Mouse (Mus musculus) brain, embryonic 18.5 days (tissue): ENCODE data around the gene Cyth2.
A peak's percentile ranks its signal among the peaks of the same experiment; 100 is the strongest.

Source experiments
- DNase-seq: peaks from one replicate; pipeline ENCODE4 v3.0.0-alpha.2; 2012; ENCODE audit warnings: low read depth, low spot score

Gene Cyth2

DNA sequence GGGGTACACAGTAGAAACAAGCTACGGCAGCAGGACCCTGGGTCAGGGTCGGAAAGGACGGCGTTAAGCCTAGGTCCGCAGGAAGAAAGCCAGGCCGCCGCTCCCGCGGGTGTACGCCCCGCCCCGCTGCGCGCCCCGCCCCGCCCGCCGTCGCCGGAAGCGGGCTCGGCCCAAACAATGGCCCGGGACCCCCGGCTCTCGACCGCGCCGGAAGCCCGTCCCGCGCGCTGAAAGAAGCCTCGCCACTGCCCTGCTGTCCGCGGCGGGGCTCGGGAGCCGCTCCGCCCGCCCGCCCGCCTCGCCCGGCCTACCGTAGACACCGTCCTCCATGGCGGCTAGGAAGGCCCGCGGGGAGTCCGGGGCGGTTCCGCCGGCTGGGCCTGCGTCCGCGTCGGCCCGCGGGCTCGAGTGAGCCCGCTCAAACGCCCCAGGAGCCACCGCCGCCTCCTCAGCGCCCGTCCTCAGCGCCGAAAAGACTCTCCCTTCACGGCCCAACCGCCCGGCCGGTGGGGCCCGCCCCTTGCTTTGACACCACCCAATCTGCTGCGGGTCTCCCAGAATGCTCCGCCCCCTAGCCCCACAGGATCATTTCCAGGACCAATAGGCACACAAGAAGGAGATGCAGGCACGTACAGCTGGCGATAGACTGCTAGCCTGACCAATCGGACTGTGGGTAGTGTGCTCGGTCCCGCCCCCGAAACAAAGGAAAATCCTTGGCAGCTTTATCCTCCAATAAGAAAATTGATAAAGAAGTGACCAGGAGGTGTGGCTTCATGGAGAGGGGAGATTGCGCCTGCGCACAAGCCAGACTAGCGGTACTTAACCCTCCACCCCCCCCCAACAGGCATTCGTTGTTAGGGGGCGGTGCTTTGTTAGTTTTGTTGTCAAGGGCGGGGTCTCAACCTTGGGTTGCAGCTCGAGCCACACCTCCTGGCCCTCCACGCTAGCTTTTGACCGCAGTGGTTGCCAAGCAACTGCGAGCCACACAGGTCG is at the start of gene Cyth2:
Gene Cyth2, minus strand, starts transcription at position 795 of the 993 bp plus-strand sequence.
- peak; percentile 100 for DNase-seq

DNA sequence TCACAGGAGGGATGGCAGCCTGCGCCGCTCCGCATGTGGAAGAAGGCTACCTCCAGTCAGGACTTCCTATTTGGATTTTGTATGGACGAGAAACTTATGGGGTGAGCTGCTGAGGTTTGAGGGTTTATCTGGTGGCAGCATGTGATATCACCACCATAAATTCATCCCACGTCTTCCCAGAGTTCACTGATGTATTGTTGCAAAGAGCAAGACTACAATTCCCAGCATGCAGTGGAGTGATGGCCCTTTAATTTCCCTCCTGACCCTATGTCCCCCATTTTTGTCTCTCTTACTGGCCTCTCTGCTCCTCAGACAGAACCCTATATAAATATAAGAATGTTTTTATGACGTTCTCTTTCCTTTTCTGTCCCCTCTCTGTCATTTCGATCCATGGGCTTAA is 48.4 kb upstream of the Cyth2 start:
- DNase-seq, result no peak

DNA sequence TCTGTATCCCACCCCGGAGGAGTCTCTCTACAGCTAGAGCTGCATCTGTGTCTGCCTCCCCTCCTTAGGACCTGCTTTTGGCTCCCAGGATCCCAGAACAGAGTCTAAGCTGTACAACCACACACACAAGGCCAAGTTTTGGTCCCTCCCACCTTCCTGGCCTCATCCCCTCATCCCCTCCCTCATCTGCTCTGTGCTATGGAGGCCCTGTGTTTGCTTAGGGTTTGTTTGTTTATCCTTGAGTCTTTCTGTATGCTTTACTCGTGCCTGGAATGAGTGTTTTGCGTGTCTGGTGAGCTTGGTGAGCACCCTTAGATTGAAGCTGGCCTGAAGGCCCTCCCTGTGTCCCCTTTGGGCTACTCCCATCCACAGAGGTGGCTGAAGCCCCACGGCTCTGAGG is 44.6 kb upstream of the Cyth2 start:
- no peak for DNase-seq

DNA sequence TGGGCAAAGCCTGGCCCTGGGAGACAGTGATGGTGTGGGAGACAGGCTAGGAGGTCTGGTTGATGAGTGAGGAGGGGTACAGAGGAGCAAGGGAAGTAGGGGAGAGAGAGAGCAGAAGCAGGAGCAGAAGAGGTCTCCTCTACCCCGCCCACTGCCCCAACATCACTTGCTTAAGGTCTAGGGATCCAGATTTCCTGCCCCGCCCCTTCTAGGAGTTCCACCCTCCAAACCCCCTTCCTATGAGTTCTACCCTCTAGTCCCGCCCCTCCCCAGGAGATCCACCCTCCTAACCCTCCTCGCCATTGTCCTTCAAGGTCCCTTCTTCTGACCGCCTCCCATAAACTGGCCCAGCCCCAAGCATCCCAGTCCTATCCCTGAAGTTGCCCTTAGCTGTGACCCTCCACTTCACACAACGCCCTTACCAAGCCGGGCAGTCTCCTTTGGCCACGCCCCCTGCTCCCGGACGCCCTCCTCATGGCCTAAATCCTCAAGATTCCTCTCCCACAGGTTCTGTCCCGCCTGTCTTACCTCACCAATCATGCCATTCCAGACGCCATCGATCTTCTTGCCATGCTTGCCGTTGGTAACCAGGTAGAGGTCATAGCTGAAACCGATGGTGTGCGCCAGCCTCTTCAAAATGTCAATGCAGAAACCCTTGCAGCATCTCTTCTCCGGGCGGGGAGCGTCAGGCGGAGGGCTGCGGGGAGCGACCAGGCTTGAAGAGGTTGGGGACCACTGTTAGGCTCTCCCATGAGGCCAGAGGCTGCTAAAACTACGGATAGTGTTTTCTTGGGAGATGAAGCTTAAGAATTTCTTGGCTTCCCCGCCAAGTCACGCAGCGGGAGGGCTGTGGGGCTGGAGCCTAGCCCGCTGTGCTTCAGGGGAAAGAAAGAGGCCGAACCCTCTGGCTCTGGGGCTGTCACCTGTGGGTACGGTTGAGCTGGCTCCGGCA is 42.8 kb upstream of the Cyth2 start:
- DNase-seq, result no peak

DNA sequence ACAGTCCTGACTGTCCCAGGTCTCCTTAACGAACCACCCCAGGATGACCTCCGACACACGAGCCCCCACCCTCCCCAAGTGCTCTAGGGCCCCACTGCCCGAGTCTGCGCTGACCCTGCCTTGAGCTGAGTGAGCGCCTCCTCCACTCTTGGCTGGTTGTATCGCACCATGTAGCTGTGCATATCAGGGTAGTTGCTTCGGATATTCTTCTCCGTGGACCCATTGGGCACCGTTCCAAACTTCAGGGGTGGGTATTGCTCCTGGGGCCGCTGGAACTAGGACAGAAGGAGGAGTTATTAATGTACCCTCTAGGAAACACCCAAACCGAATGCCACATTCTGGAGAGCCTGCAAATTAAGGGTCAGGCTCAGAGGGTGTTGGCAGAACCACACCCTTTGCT is 38.7 kb upstream of the Cyth2 start:
- no peak for DNase-seq

DNA sequence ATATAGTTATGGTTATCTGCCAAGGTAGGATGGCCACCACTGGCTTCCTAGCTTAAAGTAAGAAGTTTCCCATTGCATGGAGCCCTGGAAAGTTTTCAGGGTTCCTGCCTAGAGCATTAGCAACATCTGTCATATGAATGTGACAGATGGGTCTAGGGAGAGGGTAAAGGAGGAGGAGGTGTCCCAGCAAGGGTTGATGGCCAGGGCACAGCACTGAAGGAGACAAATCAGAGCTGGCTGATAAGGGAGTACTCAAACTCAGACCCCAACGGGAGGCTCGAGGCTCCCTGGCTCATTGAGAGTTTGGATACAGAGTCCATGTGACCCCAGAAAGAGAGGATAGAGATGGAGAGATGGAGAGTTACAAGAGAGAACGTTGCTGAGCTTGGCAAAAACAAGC is 36.3 kb upstream of the Cyth2 start:
- no peak for DNase-seq

DNA sequence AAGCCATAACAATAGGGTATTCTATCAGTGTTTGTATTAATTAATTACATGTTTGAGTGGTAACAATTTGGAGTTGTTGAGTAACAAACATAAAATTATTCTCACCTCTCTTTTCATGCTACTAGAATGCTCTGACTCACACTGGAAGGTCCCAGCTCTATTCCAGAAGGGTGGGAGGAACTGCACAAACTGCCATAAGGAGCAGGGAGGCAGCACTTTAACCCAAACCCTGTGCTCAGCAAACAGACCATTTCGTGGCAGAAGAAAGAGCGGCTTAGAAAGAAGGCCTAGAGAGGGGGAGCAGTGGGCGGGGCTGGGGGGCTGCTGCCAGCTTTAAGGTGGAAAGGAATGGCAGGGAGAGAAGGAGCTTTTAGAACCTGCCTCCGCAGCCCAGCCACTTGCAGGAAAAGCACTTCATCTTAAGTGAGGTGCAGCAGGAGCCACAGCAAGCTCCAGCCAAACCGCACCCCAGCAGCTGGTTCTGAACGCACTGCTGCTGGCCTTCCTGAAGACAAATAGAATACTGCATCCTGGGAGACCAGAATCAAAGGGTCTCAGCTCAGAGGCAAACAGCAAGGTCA is 34.2 kb upstream of the Cyth2 start:
- no peak for DNase-seq

DNA sequence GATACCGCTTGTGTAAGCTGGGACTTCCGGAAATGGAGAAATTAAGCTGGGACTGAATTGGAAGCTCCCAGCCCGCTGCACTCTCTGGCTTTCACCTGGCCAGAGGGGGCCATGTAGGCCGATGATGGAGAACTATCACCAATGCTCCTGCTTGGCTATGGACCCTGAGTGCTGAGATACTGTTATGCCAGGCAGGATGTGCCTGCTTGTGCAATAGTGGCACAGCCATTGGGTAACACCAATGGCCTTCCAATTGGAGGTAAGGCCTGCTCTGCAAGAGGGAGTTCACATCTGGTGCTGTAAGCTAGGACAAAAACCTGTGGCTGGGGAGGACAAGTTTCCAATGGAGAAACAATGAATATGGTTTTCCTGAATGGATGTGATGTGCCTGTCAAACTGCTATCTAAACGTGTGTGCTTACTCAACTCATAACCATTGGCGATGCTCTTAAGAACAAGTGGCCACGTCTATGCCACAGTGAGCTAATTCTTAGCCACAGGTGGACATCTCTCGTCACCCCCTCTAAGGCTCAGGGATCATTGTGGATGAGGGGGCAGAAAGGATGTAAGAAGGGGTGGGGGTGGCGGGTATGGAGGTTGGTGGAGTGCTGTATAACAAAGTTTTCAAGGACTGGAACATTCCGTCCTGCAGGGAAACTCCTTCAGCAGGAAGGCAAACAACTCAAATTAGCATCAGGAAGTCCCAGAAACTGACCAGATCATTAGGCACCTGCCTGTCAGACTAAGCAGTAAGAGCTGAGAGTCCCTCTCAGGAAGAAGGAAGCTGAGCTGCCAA is 28.8 kb upstream of the Cyth2 start:
- no peak for DNase-seq

DNA sequence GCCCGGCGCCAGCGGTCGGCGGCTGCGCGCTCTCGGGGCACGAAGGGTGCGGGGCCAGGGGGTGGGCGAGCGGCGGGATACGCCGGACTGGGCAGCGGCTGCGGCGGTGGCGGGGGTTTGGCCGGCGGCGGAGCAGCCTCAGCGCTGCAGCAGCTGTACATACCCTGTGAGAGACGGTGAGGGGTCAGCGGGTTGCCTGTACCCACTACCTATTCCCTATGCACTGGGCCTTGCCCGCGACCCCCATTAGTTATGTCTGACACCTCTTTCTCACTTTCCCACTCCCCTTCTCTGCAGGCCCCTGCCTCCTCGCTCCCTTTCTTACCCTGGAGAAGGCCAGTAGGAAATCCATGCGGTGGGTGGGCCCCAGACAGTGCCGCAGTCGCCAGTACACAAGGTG is 19.5 kb upstream of the Cyth2 start:
- no peak for DNase-seq

DNA sequence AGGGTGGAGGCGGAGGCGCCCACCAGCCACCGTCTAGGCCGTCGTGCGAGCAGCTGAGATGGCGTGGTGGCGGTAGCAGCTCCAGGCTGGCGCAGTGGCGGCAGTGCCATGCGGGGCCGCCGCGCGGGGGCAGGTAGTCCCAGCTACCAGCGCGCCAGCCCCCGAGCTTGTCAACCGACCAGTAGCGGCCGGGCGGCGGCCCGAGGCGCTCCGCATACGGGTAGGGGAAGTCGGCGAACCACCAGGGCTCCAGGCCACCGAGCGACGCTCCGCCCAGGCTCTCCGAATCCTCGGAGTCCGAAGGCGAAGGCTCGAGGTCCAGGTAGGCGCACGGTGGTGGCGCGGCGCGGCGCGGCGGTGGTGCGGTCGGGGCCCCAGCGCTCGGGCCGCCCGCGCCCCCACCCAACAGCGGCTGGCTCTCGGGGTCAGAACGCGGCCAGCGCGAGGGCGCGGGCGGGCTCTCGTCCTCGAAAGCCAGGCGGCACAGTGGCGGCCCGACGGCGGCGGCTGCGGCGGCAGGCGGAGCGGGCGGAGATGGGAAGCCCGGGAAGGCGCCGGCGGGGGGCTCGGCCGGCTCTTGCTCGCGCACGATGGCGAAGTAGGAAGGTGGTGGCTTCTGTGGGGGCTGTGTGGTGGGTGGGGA is 18.9 kb upstream of the Cyth2 start:
- DNase-seq, result no peak

DNA sequence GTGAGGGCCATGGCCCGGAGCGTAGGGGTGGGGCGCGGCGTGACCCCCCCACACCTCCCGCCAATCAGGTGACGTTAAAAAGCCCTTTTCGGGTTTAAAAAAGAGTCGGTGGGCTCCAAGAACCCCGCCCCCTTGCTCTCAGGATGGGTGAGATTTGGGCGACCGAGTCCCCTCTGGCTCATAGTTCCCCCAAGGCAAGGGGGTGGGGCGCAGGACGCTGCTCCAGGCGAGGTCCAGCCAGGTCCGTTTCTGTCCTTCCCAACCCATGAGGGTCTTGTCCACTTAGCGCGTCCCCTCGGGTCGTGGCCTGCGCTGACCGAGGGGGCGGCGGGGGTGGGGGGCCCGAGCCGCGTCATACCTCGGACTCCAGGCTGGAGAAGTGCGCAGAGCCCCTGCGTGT is 18.0 kb upstream of the Cyth2 start:
- DNase-seq, result no peak

DNA sequence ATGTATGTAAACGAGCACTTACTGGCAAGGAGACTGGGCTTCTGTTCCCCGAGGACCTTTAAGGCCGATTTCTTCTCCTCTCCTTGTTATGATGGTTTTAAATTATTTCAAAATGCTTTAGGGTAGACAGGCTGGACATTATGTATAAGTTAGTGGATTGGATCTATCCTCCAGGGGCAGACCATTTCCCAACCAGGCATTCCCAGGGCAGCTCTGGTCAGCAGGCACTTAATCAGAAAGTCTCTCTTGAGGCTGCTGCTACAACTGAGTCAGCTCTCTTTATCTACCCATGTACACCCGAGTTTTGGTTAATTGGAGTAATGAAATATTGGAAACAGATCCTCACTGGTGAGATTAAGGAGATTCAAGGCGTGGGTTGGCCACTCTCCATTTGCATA is 16.7 kb upstream of the Cyth2 start:
- no peak for DNase-seq

DNA sequence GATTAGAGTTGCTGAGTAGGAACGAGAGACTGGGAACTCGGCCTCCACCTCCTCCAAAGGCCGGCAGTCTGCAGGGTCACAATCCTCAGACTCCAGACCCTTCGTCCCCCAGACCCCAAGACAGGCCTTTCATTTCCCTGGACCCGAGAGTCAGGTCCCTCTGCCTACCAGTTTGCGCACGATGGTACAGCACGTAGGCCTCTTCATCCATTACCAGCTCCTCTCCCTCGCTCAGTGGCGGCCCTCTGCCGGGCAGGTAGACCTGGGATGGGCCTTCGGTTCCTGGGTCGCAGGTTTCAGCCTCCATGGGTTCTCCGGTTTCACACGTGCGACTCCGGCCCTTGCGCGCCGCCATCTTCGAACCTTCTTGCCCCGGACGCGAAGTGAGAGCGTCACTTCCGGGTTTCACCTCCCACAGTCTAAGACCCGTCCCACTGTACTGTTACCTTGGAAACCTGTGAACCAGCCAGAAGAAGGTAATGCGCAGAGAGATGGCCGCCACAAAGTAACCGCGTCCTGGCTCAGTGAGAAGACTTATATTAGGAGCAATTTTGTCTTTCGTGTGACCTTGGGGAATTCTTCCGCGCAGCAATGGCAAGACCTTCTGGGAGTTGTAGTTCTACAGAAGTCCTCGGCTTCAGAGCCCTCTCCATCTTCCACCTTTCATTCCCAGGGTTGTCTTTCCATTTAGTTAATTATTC is 16.2 kb upstream of the Cyth2 start, which contains the start of gene Grwd1:
Gene Grwd1, minus strand, starts transcription at position 518 of the 701 bp plus-strand sequence.
- peak; percentile 87 for DNase-seq

DNA sequence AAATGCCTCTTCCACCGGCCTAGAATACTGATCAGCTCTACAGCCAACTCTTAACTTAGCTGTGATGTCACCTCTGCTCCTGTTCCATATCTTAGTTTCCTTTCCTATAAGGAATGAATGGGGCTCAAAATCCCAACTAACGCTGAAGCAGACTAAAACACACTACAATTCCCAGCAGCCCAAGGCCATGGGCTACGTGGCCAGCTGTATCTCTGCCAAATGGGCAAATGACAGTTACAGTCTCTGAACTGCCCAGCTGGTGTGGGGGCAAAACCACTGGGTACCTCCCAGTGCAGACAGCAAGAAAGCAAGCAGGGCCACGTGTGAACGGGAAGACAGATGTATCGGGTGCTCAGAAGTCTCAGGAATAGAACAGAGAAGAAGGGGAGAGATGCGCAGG is 12.2 kb upstream of the Cyth2 start:
- DNase-seq, result no peak

DNA sequence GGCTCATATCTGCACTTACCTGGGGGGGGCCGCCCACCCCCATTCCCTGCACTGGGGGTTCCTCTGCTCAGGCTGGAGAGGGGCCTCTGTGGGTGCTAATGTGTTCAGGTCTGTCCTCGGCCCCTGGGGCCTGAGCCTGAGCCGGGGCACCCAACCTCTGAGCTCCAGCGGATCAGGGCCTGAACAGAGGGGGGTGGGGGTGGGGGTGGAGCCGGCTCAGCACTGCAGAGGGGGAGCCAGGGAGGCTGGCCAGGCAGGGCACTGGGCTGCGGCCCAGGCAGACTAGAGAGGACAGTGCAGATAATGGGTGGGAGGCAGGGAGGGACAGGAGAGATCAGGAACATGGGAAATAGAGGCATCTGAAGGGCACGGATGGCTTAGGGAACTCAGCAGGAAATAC is 10.2 kb upstream of the Cyth2 start, which contains the start of gene Kcnj14:
Gene Kcnj14, minus strand, starts transcription at position 185 of the 400 bp plus-strand sequence.
- DNase-seq, result no peak

DNA sequence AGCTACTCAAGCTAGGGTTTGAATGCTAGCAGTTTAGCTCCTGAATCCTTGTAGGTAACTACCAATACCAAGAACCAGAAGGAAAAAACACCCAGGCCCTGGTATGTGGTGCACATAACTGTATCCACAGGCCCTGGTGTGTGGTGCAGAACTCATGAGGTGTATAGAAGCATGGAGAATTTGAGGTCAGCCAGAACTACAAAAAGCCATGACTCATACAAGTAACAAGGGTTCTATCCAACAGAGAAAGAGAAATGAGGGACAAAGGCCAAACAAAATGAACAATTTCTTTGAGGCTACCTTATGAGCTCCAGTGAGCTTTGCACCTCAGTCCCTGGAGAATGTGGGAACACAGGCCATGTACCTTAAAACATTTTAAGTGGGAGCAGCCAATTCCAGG is 6.5 kb upstream of the Cyth2 start:
- DNase-seq, result no peak

DNA sequence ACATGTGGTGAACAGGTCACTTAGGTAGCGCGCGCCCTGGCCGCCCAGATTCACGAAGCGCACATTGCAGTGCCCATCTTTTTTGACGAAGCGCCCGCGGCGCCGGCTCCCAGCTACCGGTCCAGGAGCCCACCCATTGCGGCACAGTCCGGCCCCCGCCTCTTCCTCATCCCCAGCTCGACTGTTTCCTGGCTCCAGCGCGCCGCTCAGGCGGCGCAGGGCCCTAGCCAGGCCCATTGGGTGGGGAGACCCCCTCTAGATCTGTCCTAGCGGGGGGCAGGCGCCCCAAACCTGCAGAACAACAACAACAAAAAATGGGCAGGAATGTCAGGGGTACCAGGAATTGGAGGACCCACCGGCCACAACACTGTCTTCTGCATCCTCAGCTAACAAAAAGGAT is 5.5 kb upstream of the Cyth2 start:
- DNase-seq, result no peak

DNA sequence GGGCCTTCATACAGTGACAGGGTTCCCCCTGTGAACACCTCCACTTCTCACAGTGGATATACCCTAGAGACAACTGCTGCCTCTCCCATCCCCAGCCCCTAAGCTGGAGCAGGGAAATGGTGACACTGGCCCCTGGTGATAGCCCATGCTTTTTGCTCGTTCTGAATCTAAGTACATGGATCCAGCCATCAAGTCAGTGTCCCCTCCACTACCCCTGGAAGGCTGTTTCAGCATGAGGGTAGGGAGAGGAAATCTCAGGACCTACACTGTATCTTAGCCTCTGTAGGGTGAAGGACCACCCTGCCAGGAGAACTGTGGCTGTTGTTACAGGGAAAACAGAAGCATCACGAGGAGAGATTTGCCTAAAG is 1.6 kb upstream of the Cyth2 start:
- no peak for DNase-seq

DNA sequence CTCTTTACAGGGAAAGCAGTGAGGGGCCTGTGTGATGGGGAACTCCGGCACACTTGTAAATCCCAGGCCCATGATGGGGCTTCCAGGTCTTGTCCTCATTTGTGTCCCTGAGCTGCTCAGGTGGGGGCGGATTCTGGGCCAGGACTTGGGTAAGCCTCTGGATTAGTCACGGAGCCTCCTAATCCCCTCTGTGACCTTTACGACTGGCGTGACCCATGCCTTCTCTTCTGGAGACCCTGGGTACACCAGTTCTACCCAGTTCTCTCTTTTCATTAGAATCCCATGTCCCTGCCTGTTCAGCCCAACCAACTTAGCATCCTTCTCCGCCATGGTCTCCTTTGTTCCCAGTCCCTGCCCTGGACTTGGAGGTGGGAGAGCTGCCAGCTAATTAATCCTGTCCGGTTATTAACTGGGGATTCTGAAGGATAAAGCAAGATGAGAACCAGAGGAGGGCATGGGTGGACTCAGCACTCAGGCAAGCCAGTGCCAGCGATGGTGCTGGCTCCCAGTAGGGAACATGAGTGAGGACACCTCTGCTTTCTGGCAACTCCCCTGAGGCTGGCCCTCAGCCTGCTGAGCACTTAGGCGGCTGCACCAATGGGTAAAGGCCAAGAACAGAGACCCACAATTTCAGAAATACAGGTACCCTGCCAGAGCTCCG is 1.1 kb upstream of the Cyth2 start:
- no peak for DNase-seq
